Mouse (Mus musculus) cerebellum, adult 2 months (tissue): Measurements from ENCODE around the gene Foxn1. TPM values are rescaled to one million over a fixed set of nuclear protein-coding genes. Genes with fewer than 3 reads are reported as not detected.

Experiments
- DNase-seq, 2 experiments: peaks; one replicate each; pipeline ENCODE4 v3.0.0; 2021
- H3K27ac ChIP-seq: fragments of 200-500 bp; 2 replicates; pipeline ENCODE4 v1.5.1; 2012; ENCODE audit warnings: low read length, control low read depth, inconsistent platforms; ENCODE audit not compliant: insufficient read depth
- H3K27me3 ChIP-seq: fragments of 200-500 bp; 2 replicates; pipeline ENCODE4 v1.6.1; 2012; ENCODE audit warnings: inconsistent platforms, mild to moderate bottlenecking, low read length, moderate library complexity; ENCODE audit not compliant: control insufficient read depth, insufficient read depth
- H3K4me1 ChIP-seq: fragments of 200-500 bp; 2 replicates; pipeline ENCODE4 v1.6.1; 2011; ENCODE audit warnings: low read length; ENCODE audit not compliant: control insufficient read depth, insufficient read depth
- H3K4me3 ChIP-seq: fragments of 200-500 bp; replicated peaks from 2 replicates; pipeline ENCODE3; 2011; ENCODE audit warnings: mild to moderate bottlenecking, low read depth, low read length, control low read depth; ENCODE audit not compliant: insufficient read depth
- CTCF ChIP-seq: fragments of 200-500 bp; IDR thresholded peaks from 2 replicates; pipeline ENCODE4 v1.5.1; 2011; ENCODE audit warnings: low read depth, mild to moderate bottlenecking, control low read depth, low read length, moderate library complexity, borderline replicate concordance; ENCODE audit not compliant: insufficient read depth
- POLR2A ChIP-seq: fragments of 200-500 bp; IDR thresholded peaks from 2 replicates; pipeline ENCODE4 v1.6.1; 2011; ENCODE audit warnings: low read length, control low read depth, borderline replicate concordance; ENCODE audit not compliant: insufficient read depth
- WGBS: fragments of 180-500 bp; shearing (Covaris S2); methylation state at CpG from one replicate; pipeline ENCODE4 v1.1.7; 2018; 5-methylcytosine and 5-hydroxymethylcytosine counted together
- polyA plus RNA-seq: library from polyadenylated mRNA; depleted of rRNA; stranded (reverse); fragments of >200 nt; gene quantifications from 2 replicates; pipeline ENCODE4 v1.2.3, GENCODE M21; 2012; rRNA removed

The Foxn1 gene
- polyA plus RNA-seq, 1 experiment: not detected

GRCm38 (mm10) chr11:78322076-78322831, 64.1 kb downstream of the Foxn1 start:
- Histone ChIP-seq H3K4me1 (peaks cover 8% of the 10 kb centered on the region), H3K27ac (peak overlapping the region; percentile 14; the same call in 1 of the 2 replicates), H3K4me3 (peak overlapping the region; percentile 85), H3K27me3 (no peaks in the 10 kb centered on the region)
- 37% methylated on average over 2 of the region's 2 CpGs for WGBS
- TF ChIP-seq POLR2A (no peak), CTCF (no peak)
- no peak for DNase-seq

GRCm38 (mm10) chr11:78318411-78318810, 67.9 kb downstream of the Foxn1 start:
- Histone ChIP-seq H3K27ac (no peak overlapping the region), H3K4me1 (no peaks in the 10 kb centered on the region), H3K4me3 (no peak overlapping the region), H3K27me3 (no peaks in the 10 kb centered on the region)
- 77% methylated on average over 2 of the region's 2 CpGs for WGBS
- DNase-seq: no peak
- TF ChIP-seq CTCF (no peak), POLR2A (no peak)

GRCm38 (mm10) chr11:78313662-78314061, 72.7 kb downstream of the Foxn1 start:
- TF ChIP-seq POLR2A: no peak
- no peak for TF ChIP-seq CTCF
- 92% methylated on average over 2 of the region's 2 CpGs for WGBS
- Histone ChIP-seq H3K27ac (no peak overlapping the region), H3K4me1 (no peaks in the 10 kb centered on the region), H3K27me3 (no peaks in the 10 kb centered on the region), H3K4me3 (no peak overlapping the region)
- no peak for DNase-seq

- Histone ChIP-seq H3K4me1 (no peaks in the 10 kb centered on the region), H3K4me3 (no peak overlapping the region), H3K27ac (no peak overlapping the region), H3K27me3 (no peaks in the 10 kb centered on the region)
- no peak for DNase-seq
- 71% methylated on average over 8 of the region's 8 CpGs for WGBS
- no peak for TF ChIP-seq POLR2A
- no peak for TF ChIP-seq CTCF
Observed at GRCm38 (mm10) chr11:78310861-78311511, 75.4 kb downstream of the Foxn1 start.

Other genes starting within 250 kb of the Foxn1 start
- 21.6 and 22.3 TPM in 2 replicates for gene Traf4, start 221.0 kb downstream of the Foxn1 start, polyA plus RNA-seq
- 4.8 and 5.8 TPM in 2 replicates for gene Nek8, start 209.9 kb downstream of the Foxn1 start, polyA plus RNA-seq
- gene Tlcd1, start 209.8 kb downstream of the Foxn1 start, polyA plus RNA-seq: 147 and 158 TPM in 2 replicates
- 1,121 and 1,182 TPM in 2 replicates for gene Rpl23a, start 203.0 kb downstream of the Foxn1 start, polyA plus RNA-seq
- 36.6 and 38.1 TPM in 2 replicates for gene Rab34, start 198.1 kb downstream of the Foxn1 start, polyA plus RNA-seq
- gene Proca1, start 193.2 kb downstream of the Foxn1 start, polyA plus RNA-seq: 11.7 and 12.1 TPM in 2 replicates
- 121 and 124 TPM in 2 replicates for gene Sdf2, start 140.8 kb downstream of the Foxn1 start, polyA plus RNA-seq
- gene Supt6, start 140.6 kb downstream of the Foxn1 start, polyA plus RNA-seq: 48.8 and 50.3 TPM in 2 replicates
- gene 2610507B11Rik, start 124.8 kb downstream of the Foxn1 start, polyA plus RNA-seq: 112 and 118 TPM in 2 replicates
- 2.6 and 2.9 TPM in 2 replicates for gene BC030499, start 95.7 kb downstream of the Foxn1 start, polyA plus RNA-seq
- 17.6 and 19.0 TPM in 2 replicates for gene Spag5, start 85.0 kb downstream of the Foxn1 start, polyA plus RNA-seq
- gene Aldoc, start 63.6 kb downstream of the Foxn1 start, polyA plus RNA-seq: 2,621 and 2,670 TPM in 2 replicates
- gene Pigs, start 58.1 kb downstream of the Foxn1 start, polyA plus RNA-seq: 94.2 and 98.6 TPM in 2 replicates
- gene Unc119, start 43.1 kb downstream of the Foxn1 start, polyA plus RNA-seq: 72.2 and 75.2 TPM in 2 replicates
- not detected in 2 replicates for gene Slc13a2, start 35.7 kb upstream of the Foxn1 start, polyA plus RNA-seq
- 15.2 and 15.4 TPM in 2 replicates for gene Slc46a1, start 79.1 kb upstream of the Foxn1 start, polyA plus RNA-seq
- 29.0 and 32.0 TPM in 2 replicates for gene Sarm1, start 111.2 kb upstream of the Foxn1 start, polyA plus RNA-seq
- 142 and 143 TPM in 2 replicates for gene Vtn, start 112.5 kb upstream of the Foxn1 start, polyA plus RNA-seq
- 14.7 and 17.3 TPM in 2 replicates for gene Sebox, start 116.9 kb upstream of the Foxn1 start, polyA plus RNA-seq
- 67.9 and 69.5 TPM in 2 replicates for gene Tmem199, start 125.6 kb upstream of the Foxn1 start, polyA plus RNA-seq
- gene Poldip2, start 125.6 kb upstream of the Foxn1 start, polyA plus RNA-seq: 133 TPM in 2 replicates
- 36.7 and 38.0 TPM in 2 replicates for gene Tnfaip1, start 149.8 kb upstream of the Foxn1 start, polyA plus RNA-seq
- gene Ift20, start 149.8 kb upstream of the Foxn1 start, polyA plus RNA-seq: 83.7 and 91.8 TPM in 2 replicates
- gene Tmem97, start 164.2 kb upstream of the Foxn1 start, polyA plus RNA-seq: 15.6 and 15.9 TPM in 2 replicates